Mouse (Mus musculus) MEL (cell line): ENCODE results near the gene Sec11a. TPM values are rescaled to one million over a fixed set of nuclear protein-coding genes. Genes with fewer than 3 reads are reported as not detected.

Experiments
- DNase-seq: peaks from one replicate; pipeline ENCODE4 v3.0.0; 2011; ENCODE audit warnings: low read depth, low spot score
- H3K27ac ChIP-seq: 2 replicates; pipeline ENCODE4 v1.5.1; 2012; ENCODE audit warnings: low read depth, mild to moderate bottlenecking, control low read depth, low read length, moderate library complexity; ENCODE audit not compliant: control insufficient read depth
- H3K27me3 ChIP-seq, 2 experiments: fragments of 150-350 bp in 1 of 2; sonication (generic) in 1 of 2; 2 replicates each; pipeline ENCODE4 v1.6.1; 2012; ENCODE audit warnings: low read length in 2 of 2, mild to moderate bottlenecking in 2 of 2, improper control_type of control experiment in 1 of 2, moderate library complexity in 1 of 2; ENCODE audit not compliant: insufficient read depth in 2 of 2, control insufficient read depth in 1 of 2
- H3K36me3 ChIP-seq, 2 experiments: 2 replicates each; pipeline ENCODE4 v1.6.1; 2012 to 2014; ENCODE audit warnings: low read length in 2 of 2, improper control_type of control experiment in 1 of 2, inconsistent platforms in 1 of 2, mild to moderate bottlenecking in 1 of 2; ENCODE audit not compliant: insufficient read depth in 2 of 2, control insufficient read depth in 1 of 2
- H3K4me1 ChIP-seq, 2 experiments: fragments of 150-350 bp in 1 of 2; sonication (generic) in 1 of 2; 2 replicates each; pipeline ENCODE4 v1.6.1; 2012; ENCODE audit warnings: low read length in 2 of 2, improper control_type of control experiment in 1 of 2, mild to moderate bottlenecking in 1 of 2; ENCODE audit not compliant: insufficient read depth in 2 of 2, control insufficient read depth in 1 of 2
- H3K4me3 ChIP-seq, 2 experiments: fragments of 150-350 bp in 1 of 2; sonication (generic) in 1 of 2; 2 replicates each; pipeline ENCODE4 v1.5.1; 2012; ENCODE audit warnings: low read depth in 2 of 2, low read length in 2 of 2, mild to moderate bottlenecking in 2 of 2, moderate library complexity in 2 of 2, control low read depth in 1 of 2, improper control_type of control experiment in 1 of 2; ENCODE audit not compliant: control insufficient read depth in 1 of 2, insufficient read depth in 1 of 2
- H3K79me2 ChIP-seq: 2 replicates; pipeline ENCODE4 v1.6.1; 2012; ENCODE audit warnings: mild to moderate bottlenecking, low read length, moderate library complexity; ENCODE audit not compliant: control insufficient read depth, poor library complexity, insufficient read depth
- H3K9ac ChIP-seq: 2 replicates; pipeline ENCODE4 v1.6.1; 2012; ENCODE audit warnings: low read depth, mild to moderate bottlenecking, control low read depth, low read length, moderate library complexity; ENCODE audit not compliant: control insufficient read depth, poor library complexity, severe bottlenecking
- H3K9me3 ChIP-seq: fragments of 150-350 bp; sonication (generic); replicated peaks from 2 replicates; pipeline ENCODE4 v1.6.1; 2012; ENCODE audit warnings: mild to moderate bottlenecking, low read length, improper control_type of control experiment, moderate library complexity; ENCODE audit not compliant: insufficient read depth
- BHLHE40 ChIP-seq: IDR thresholded peaks from 2 replicates; pipeline ENCODE4 v1.6.1; 2012; ENCODE audit warnings: low read depth, mild to moderate bottlenecking, inconsistent platforms, low read length, improper control_type of control experiment, borderline replicate concordance
- CHD1 ChIP-seq: IDR thresholded peaks from 2 replicates; pipeline ENCODE4 v1.6.1; 2012; ENCODE audit warnings: low read depth, mild to moderate bottlenecking, inconsistent platforms, low read length, improper control_type of control experiment
- CHD2 ChIP-seq: IDR thresholded peaks from 2 replicates; pipeline ENCODE4 v1.6.1; 2011; ENCODE audit warnings: low read length, improper control_type of control experiment
- ELF1 ChIP-seq: IDR thresholded peaks from 2 replicates; pipeline ENCODE4 v1.6.1; 2014; ENCODE audit warnings: low read depth, mild to moderate bottlenecking, inconsistent platforms, low read length, improper control_type of control experiment, moderate library complexity
- EP300 ChIP-seq, 2 experiments: IDR thresholded peaks; 2 replicates each; pipeline ENCODE4 v1.6.1; 2011; ENCODE audit warnings: improper control_type of control experiment in 2 of 2, low read length in 2 of 2, low read depth in 1 of 2, mild to moderate bottlenecking in 1 of 2
- ETS1 ChIP-seq: IDR thresholded peaks from 2 replicates; pipeline ENCODE4 v1.6.1; 2012; ENCODE audit warnings: low read depth, mild to moderate bottlenecking, inconsistent platforms, low read length, improper control_type of control experiment, moderate library complexity
- GABPA ChIP-seq: IDR thresholded peaks from 2 replicates; pipeline ENCODE4 v1.6.1; 2012; ENCODE audit warnings: low read depth, mild to moderate bottlenecking, inconsistent platforms, low read length, improper control_type of control experiment, moderate library complexity
- GATA1 ChIP-seq: IDR thresholded peaks from 2 replicates; pipeline ENCODE4 v1.6.1; 2011; ENCODE audit warnings: low read depth, low read length, improper control_type of control experiment
- HCFC1 ChIP-seq: IDR thresholded peaks from 2 replicates; pipeline ENCODE4 v1.6.1; 2012; ENCODE audit warnings: low read depth, mild to moderate bottlenecking, inconsistent platforms, low read length, improper control_type of control experiment, moderate library complexity
- JUND ChIP-seq: IDR thresholded peaks from 2 replicates; pipeline ENCODE4 v1.6.1; 2011; ENCODE audit warnings: low read depth, mild to moderate bottlenecking, improper control_type of control experiment, low read length
- KAT2A ChIP-seq: conservative IDR thresholded peaks from 2 replicates; pipeline ENCODE4 v1.6.1; 2012; ENCODE audit warnings: low read depth, low read length, improper control_type of control experiment, inconsistent platforms
- MAFK ChIP-seq: IDR thresholded peaks from 2 replicates; pipeline ENCODE4 v1.6.1; 2011; ENCODE audit warnings: low read depth, mild to moderate bottlenecking, low read length, improper control_type of control experiment, borderline replicate concordance
- MAX ChIP-seq: IDR thresholded peaks from 2 replicates; pipeline ENCODE4 v1.6.1; 2011; ENCODE audit warnings: low read length, improper control_type of control experiment
- MAZ ChIP-seq: IDR thresholded peaks from 2 replicates; pipeline ENCODE4 v1.6.1; 2012; ENCODE audit warnings: low read depth, mild to moderate bottlenecking, inconsistent platforms, low read length, improper control_type of control experiment
- MEF2A ChIP-seq: IDR thresholded peaks from 2 replicates; pipeline ENCODE4 v1.6.1; 2014; ENCODE audit warnings: low read depth, mild to moderate bottlenecking, inconsistent platforms, low read length, improper control_type of control experiment; ENCODE audit not compliant: poor library complexity, insufficient replicate concordance, severe bottlenecking; ENCODE audit errors: extremely low read depth
- MXI1 ChIP-seq: IDR thresholded peaks from 2 replicates; pipeline ENCODE4 v1.6.1; 2011; ENCODE audit warnings: mild to moderate bottlenecking, low read depth, low read length, improper control_type of control experiment
- MYB ChIP-seq: IDR thresholded peaks from 2 replicates; pipeline ENCODE4 v1.6.1; 2011; ENCODE audit warnings: mild to moderate bottlenecking, low read depth, low read length, improper control_type of control experiment
- MYC ChIP-seq: IDR thresholded peaks from 2 replicates; pipeline ENCODE4 v1.6.1; 2011; ENCODE audit warnings: low read depth, mild to moderate bottlenecking, low read length, improper control_type of control experiment, moderate library complexity
- NELFE ChIP-seq: IDR thresholded peaks from 2 replicates; pipeline ENCODE4 v1.6.1; 2011; ENCODE audit warnings: low read depth, low read length, improper control_type of control experiment
- NRF1 ChIP-seq: IDR thresholded peaks from 2 replicates; pipeline ENCODE4 v1.6.1; 2014; ENCODE audit warnings: low read depth, mild to moderate bottlenecking, inconsistent platforms, low read length, improper control_type of control experiment, moderate library complexity; ENCODE audit not compliant: poor library complexity, insufficient read depth, severe bottlenecking
- POLR2A ChIP-seq, 2 experiments: IDR thresholded peaks; 2 replicates each; pipeline ENCODE4 v1.6.1; 2011 to 2012; ENCODE audit warnings: low read length in 2 of 2, mild to moderate bottlenecking in 2 of 2, control low read depth in 1 of 2, improper control_type of control experiment in 1 of 2, low read depth in 1 of 2, moderate library complexity in 1 of 2; ENCODE audit not compliant: control insufficient read depth in 1 of 2, insufficient read depth in 1 of 2, poor library complexity in 1 of 2
- POLR2AphosphoS2 ChIP-seq: IDR thresholded peaks from 2 replicates; pipeline ENCODE4 v1.6.1; 2011; ENCODE audit warnings: low read length, improper control_type of control experiment
- RCOR1 ChIP-seq: IDR thresholded peaks from 2 replicates; pipeline ENCODE4 v1.6.1; 2012; ENCODE audit warnings: low read depth, mild to moderate bottlenecking, inconsistent platforms, low read length, improper control_type of control experiment
- SIN3A ChIP-seq: IDR thresholded peaks from 2 replicates; pipeline ENCODE4 v1.6.1; 2012; ENCODE audit warnings: low read length, improper control_type of control experiment, inconsistent platforms
- SMC3 ChIP-seq: IDR thresholded peaks from 2 replicates; pipeline ENCODE4 v1.6.1; 2011; ENCODE audit warnings: low read depth, low read length, improper control_type of control experiment
- TAL1 ChIP-seq: IDR thresholded peaks from 2 replicates; pipeline ENCODE4 v1.6.1; 2012; ENCODE audit warnings: mild to moderate bottlenecking, inconsistent platforms, low read length, moderate library complexity, mixed read lengths
- TBP ChIP-seq: IDR thresholded peaks from 2 replicates; pipeline ENCODE4 v1.8.0; 2011; ENCODE audit warnings: low read depth, low read length, improper control_type of control experiment
- TCF12 ChIP-seq: IDR thresholded peaks from 2 replicates; pipeline ENCODE4 v1.6.1; 2014; ENCODE audit warnings: low read depth, mild to moderate bottlenecking, inconsistent platforms, low read length, improper control_type of control experiment, moderate library complexity
- UBTF ChIP-seq: IDR thresholded peaks from 2 replicates; pipeline ENCODE4 v1.6.1; 2012; ENCODE audit warnings: low read depth, mild to moderate bottlenecking, inconsistent platforms, low read length, improper control_type of control experiment, moderate library complexity, borderline replicate concordance; ENCODE audit not compliant: insufficient read depth
- USF1 ChIP-seq: IDR thresholded peaks from 2 replicates; pipeline ENCODE4 v1.6.1; 2014; ENCODE audit warnings: low read depth, mild to moderate bottlenecking, inconsistent platforms, low read length, improper control_type of control experiment, moderate library complexity
- USF2 ChIP-seq, 2 experiments: IDR thresholded peaks; 2 replicates each; pipeline ENCODE4 v1.6.1; 2011 to 2012; ENCODE audit warnings: improper control_type of control experiment in 2 of 2, low read length in 2 of 2, borderline replicate concordance in 1 of 2, inconsistent platforms in 1 of 2, low read depth in 1 of 2, mild to moderate bottlenecking in 1 of 2; ENCODE audit not compliant: insufficient read depth in 1 of 2
- ZC3H11A ChIP-seq: IDR thresholded peaks from 2 replicates; pipeline ENCODE4 v1.6.1; 2012; ENCODE audit warnings: low read depth, mild to moderate bottlenecking, inconsistent platforms, low read length, improper control_type of control experiment
- ZMIZ1 ChIP-seq: IDR thresholded peaks from 2 replicates; pipeline ENCODE4 v1.6.1; 2012; ENCODE audit warnings: low read depth, mild to moderate bottlenecking, inconsistent platforms, low read length, improper control_type of control experiment, moderate library complexity
- ZNF384 ChIP-seq: IDR thresholded peaks from 2 replicates; pipeline ENCODE4 v1.6.1; 2012; ENCODE audit warnings: low read depth, mild to moderate bottlenecking, inconsistent platforms, low read length, improper control_type of control experiment
- polyA plus RNA-seq, 2 experiments: library from polyadenylated mRNA; stranded (reverse) in 1 of 2; unstranded in 1 of 2; fragments of >175 nt in 1 of 2; fragments of >200 nt in 1 of 2; gene quantifications; 2 replicates each; pipeline versions ENCODE4 v1.2.1 to v1.2.4; 2012; ENCODE audit warnings: low replicate concordance in 2 of 2, low read depth in 1 of 2; ENCODE audit not compliant: insufficient read length in 2 of 2, insufficient read depth in 1 of 2, missing spikeins in 1 of 2
- total RNA-seq: library from RNA; depleted of rRNA; stranded (reverse); fragments of 300-350 nt; gene quantifications from 2 replicates; pipeline ENCODE4 v1.2.3, GENCODE M21; 2012

Gene Sec11a
- total and polyA plus RNA-seq, 3 experiments, result 114 to 144 TPM; not detected in 1

GRCm38 (mm10) chr7:80900944-80901501 is 46.6 kb downstream of the Sec11a start, which contains the start of gene Wdr73:
TSS of gene Wdr73 (minus strand) at chr7:80901269.
- TF ChIP-seq GABPA, result no peak
- peak; percentile 99 for TF ChIP-seq ELF1
- no peak for TF ChIP-seq BHLHE40
- no peak for TF ChIP-seq SMC3
- no peak for TF ChIP-seq UBTF
- TF ChIP-seq RCOR1, result no peak
- TF ChIP-seq SIN3A, result peak; percentile 98
- TF ChIP-seq MYB, result no peak
- peak; percentile 97 for TF ChIP-seq MXI1
- TF ChIP-seq NRF1, result peak; percentile 69
- peak; percentile 74 for TF ChIP-seq GATA1
- TF ChIP-seq POLR2AphosphoS2, result peak; percentile 93
- no peak; the same call in 1 of the 2 replicates for TF ChIP-seq KAT2A
- peak; percentile 94 for TF ChIP-seq HCFC1
- TF ChIP-seq ZNF384, result 0 out of 2 replicates have a peak, but pooled peaks have one; percentile 17
- TF ChIP-seq EP300 (IDR thresholded peaks at IDR 0.05; ENCODE audit: low read depth in 1 of 2, low read length in 2 of 2), result no peak
- TF ChIP-seq NELFE, result peak; percentile 94
- TF ChIP-seq CHD1, result no peak
- peak; percentile 47; the same call in 1 of the 2 replicates for TF ChIP-seq MAZ
- TF ChIP-seq TAL1, result no peak
- peak; percentile 68 for TF ChIP-seq TBP
- peak; percentile 72 to 95 for TF ChIP-seq POLR2A (IDR thresholded peaks at IDR 0.05; ENCODE audit: control insufficient read depth in 1 of 2, insufficient read depth in 1 of 2, low read depth in 1 of 2, low read length in 2 of 2, poor library complexity in 1 of 2)
- TF ChIP-seq USF2 (IDR thresholded peaks at IDR 0.05; ENCODE audit: borderline replicate concordance in 1 of 2, insufficient read depth in 1 of 2, low read depth in 1 of 2, low read length in 2 of 2), result no peak
- TF ChIP-seq MYC, result peak; percentile 93
- no peak for TF ChIP-seq MAFK
- peak; percentile 99 for TF ChIP-seq CHD2
- TF ChIP-seq MEF2A, result no peak
- TF ChIP-seq ZC3H11A, result no peak
- TF ChIP-seq USF1, result peak; percentile 60
- TF ChIP-seq MAX, result peak; percentile 82
- peak; percentile 70 for TF ChIP-seq TCF12
- no peak for TF ChIP-seq JUND
- 0 out of 2 replicates have a peak, but pooled peaks have one; percentile 49 for TF ChIP-seq ETS1
- peak; percentile 95 for TF ChIP-seq ZMIZ1
- Histone ChIP-seq H3K4me3 (peak within 1 kb of the TSS; percentile 79 to 88), H3K79me2 (peaks cover 16% of the 10 kb centered on the region), H3K4me1 (peaks cover 0 to 19% of the 10 kb centered on the region in 2 experiments; a peak in 3 of 4 replicates), H3K27ac (peak within 1 kb of the TSS; percentile 81), H3K9me3 (no peaks in the 10 kb centered on the region), H3K36me3 (peaks cover 5 to 14% of the 10 kb centered on the region in 2 experiments), H3K27me3 (no peaks in the 10 kb centered on the region), H3K9ac (peak within 1 kb of the TSS; percentile 87)
- DNase-seq, result peak; percentile 97
